In the genomic region with DNA sequence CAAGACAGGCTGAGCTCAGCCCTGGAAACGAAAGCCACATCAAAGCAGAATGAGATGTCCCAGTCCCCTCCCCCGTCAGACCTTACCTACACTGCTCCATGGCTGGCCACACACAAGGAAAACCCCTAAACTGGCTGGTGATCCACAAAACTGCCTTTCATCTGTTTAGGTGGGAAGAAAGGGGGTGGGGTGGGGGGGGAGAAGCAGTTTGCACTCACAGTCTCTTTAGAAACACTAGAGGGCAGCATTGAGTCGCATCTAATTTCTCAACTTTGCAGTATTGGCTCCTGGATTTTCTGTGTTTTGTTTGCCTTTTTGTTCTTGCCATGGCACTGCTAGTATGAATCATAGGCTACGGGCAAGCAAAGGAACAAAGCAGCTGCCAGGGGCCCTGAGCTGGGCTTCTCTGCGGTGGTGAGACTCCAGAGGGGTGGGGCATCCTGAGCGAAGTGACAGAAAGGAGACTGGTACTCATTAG, we compare ENCODE assay signal across 8 mouse cellular contexts.
DNase-seq lines count a peak whose midpoint lies in the region; ATAC-seq lines count a peak whose summit lies in the region.

No protein-coding gene starts in this region.

- peak; percentile 45 for DNase-seq in right cerebral cortex, postnatal 25 days
- DNase-seq in right cerebral cortex, postnatal 36 days (ENCODE audit: low spot score in 2 of 2), result no peak
- peak; percentile 51 to 60 for DNase-seq in left cerebral cortex, postnatal 10 days (ENCODE audit: extremely low spot score in 1 of 2, low spot score in 2 of 2)
- peak; percentile 12 to 59 for DNase-seq in thymus, postnatal 10 days (ENCODE audit: low spot score in 2 of 2)

- H3K27ac ChIP-seq in brown adipose tissue, adult 24 weeks (replicated peaks; ENCODE audit: low read depth, low read length), result no peak overlapping the region
- H3K27ac ChIP-seq in forebrain, embryonic 13.5 days, result 0 out of 2 replicates have a peak overlapping the region, but pooled peaks have one; percentile 17
- no peak overlapping the region for H3K27ac ChIP-seq in midbrain, embryonic 13.5 days

- peaks cover 5% of the 10 kb centered on the region; the same call in 1 of the 2 replicates for H3K4me1 ChIP-seq in brown adipose tissue, adult 24 weeks (ENCODE audit: control insufficient read depth, insufficient read depth, insufficient read length, low read length)
- H3K4me1 ChIP-seq in forebrain, embryonic 13.5 days, result peaks cover 34% of the 10 kb centered on the region
- peaks cover 41% of the 10 kb centered on the region for H3K4me1 ChIP-seq in midbrain, embryonic 13.5 days (replicated peaks)

- H3K4me2 ChIP-seq in forebrain, embryonic 13.5 days, result peak overlapping the region; percentile 31
- peak overlapping the region; percentile 19; the same call in 1 of the 2 replicates for H3K4me2 ChIP-seq in midbrain, embryonic 13.5 days (replicated peaks)

- peak overlapping the region; percentile 11; the same call in 1 of the 2 replicates for H3K4me3 ChIP-seq in brown adipose tissue, adult 24 weeks (ENCODE audit: insufficient read depth, low read depth, low read length)
- no peak overlapping the region for H3K4me3 ChIP-seq in forebrain, embryonic 13.5 days
- H3K4me3 ChIP-seq in midbrain, embryonic 13.5 days (replicated peaks), result no peak overlapping the region

- no peaks in the 10 kb centered on the region for H3K9me3 ChIP-seq in forebrain, embryonic 13.5 days (replicated peaks)
- H3K9me3 ChIP-seq in midbrain, embryonic 13.5 days, result no peaks in the 10 kb centered on the region

- intact Hi-C loops in left cerebral cortex, postnatal 10 days (cut with DNase I), result loop anchor here (10.0 kb wide), 5 partner anchors 141 to 991 kb away; a partner anchor contains a TSS

- H3K9ac ChIP-seq in forebrain, embryonic 13.5 days, result 0 out of 2 replicates have a peak overlapping the region, but pooled peaks have one; percentile 3
- no peak overlapping the region for H3K9ac ChIP-seq in midbrain, embryonic 13.5 days (replicated peaks)

- H3K27me3 ChIP-seq in forebrain, embryonic 13.5 days, result peaks cover 45% of the 10 kb centered on the region
- H3K27me3 ChIP-seq in midbrain, embryonic 13.5 days, result peaks cover 43% of the 10 kb centered on the region

- WGBS in forebrain, embryonic 13.5 days, result 13% methylated on average over 6 of the region's 6 CpGs
- WGBS in midbrain, embryonic 13.5 days, result 18% methylated on average over 6 of the region's 6 CpGs

- no peaks in the 10 kb centered on the region for H3K36me3 ChIP-seq in forebrain, embryonic 13.5 days (ENCODE audit: poor library complexity, severe bottlenecking)
- no peaks in the 10 kb centered on the region for H3K36me3 ChIP-seq in midbrain, embryonic 13.5 days

- peak; percentile 28 for ATAC-seq in forebrain, embryonic 13.5 days
- peak; percentile 36 for ATAC-seq in inflammation-experienced regulatory T-cells, adult 6 months
- ATAC-seq in midbrain, embryonic 13.5 days, result peak; percentile 54

Comparison
In these comparisons a context has a peak if more than half of its experiments do, and no peak if none do; other contexts are left out.
1. DNase-seq: peak in right cerebral cortex, postnatal 25 days (single experiment), left cerebral cortex, postnatal 10 days (2 of 2) and thymus, postnatal 10 days (2 of 2); none in right cerebral cortex, postnatal 36 days (0 of 2).
2. Peak in every context shown above with its lines, with median percentiles within 50 percentile points of each other: ATAC-seq.